Mouse (Mus musculus): ENCODE measurements around the gene Scaper.

GRCm38 (mm10) chr9:55540391-55540770 lies 397.5 kb downstream of the Scaper start:
- TF ChIP-seq MYOD1 (IDR thresholded peaks at IDR 0.05; ENCODE audit: control insufficient read depth in 1 of 3, insufficient read length in 2 of 3, low read depth in 2 of 3) (no peak), TCF12 (IDR thresholded peaks at IDR 0.05; ENCODE audit: insufficient read depth, poor library complexity, severe bottlenecking) (no peak), E2F4 (IDR thresholded peaks at IDR 0.05; ENCODE audit: insufficient read depth) (no peak), POLR2AphosphoS2 (IDR thresholded peaks at IDR 0.05; ENCODE audit: insufficient read length, low read depth) (no peak), MYOG (IDR thresholded peaks at IDR 0.05; ENCODE audit: control insufficient read depth in 1 of 3, insufficient read depth in 1 of 3, insufficient read length in 2 of 3, low read depth in 2 of 3) (no peak), POLR2A (IDR thresholded peaks at IDR 0.05; ENCODE audit: insufficient read length, low read depth) (no peak), USF1 (IDR thresholded peaks at IDR 0.05; ENCODE audit: low read depth) (no peak)

All from myocyte (in vitro differentiated cells).